Mouse (Mus musculus): ENCODE measurements around the gene Jade2.

- no peak for TF ChIP-seq CTCF (IDR thresholded peaks at IDR 0.05; ENCODE audit: low read depth)
- TF ChIP-seq EP300 (IDR thresholded peaks at IDR 0.05; ENCODE audit: low read depth), result no peak
Observed at GRCm38 (mm10) chr11:51875792-51876195, 18.3 kb upstream of the Jade2 start.
